Mouse (Mus musculus) heart, adult 2 months (tissue): ENCODE measurements around the gene Nepro.

Experiments
- CTCF ChIP-seq: fragments of 200-600 bp; IDR thresholded peaks from 2 replicates; pipeline ENCODE4 v1.8.1; 2022; ENCODE audit warnings: antibody characterized with exemption, mild to moderate bottlenecking, moderate library complexity
- EP300 ChIP-seq: fragments of 200-500 bp; IDR thresholded peaks from 2 replicates; pipeline ENCODE4 v1.6.1; 2011; ENCODE audit warnings: low read depth, low read length, control low read depth; ENCODE audit not compliant: insufficient read depth

DNA sequence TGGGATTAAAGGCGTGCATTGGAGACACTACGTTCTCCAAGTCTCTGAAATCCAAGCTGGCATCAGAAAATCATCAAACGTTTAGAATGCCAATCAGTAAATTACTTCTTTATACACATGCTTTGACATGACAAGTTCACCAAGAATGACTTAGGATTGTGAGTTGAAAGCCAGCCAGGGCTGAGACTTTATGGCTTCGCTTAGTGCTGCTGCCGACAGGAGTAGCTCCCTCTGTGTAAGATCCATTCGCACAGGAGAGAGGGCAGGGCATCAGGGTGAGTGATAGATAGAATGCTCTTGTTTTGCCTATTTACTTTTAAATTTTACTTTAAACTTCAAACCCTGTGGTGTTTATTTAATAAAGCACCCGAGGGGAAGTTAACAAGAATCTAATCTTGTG is 43.4 kb downstream of the Nepro start:
- TF ChIP-seq CTCF (no peak), EP300 (no peak)
